Mouse (Mus musculus) G1E (cell line): ENCODE measurements around the gene Trappc6a. TPM values are rescaled to one million over a fixed set of nuclear protein-coding genes. Genes with fewer than 3 reads are reported as not detected.

Experiments
- ATAC-seq: 2 replicates; pipeline ENCODE4 v1.8.0; 2016; ENCODE audit warnings: mild to moderate bottlenecking; ENCODE audit not compliant: insufficient number of reproducible peaks, poor library complexity, low FRiP score, severe bottlenecking; ENCODE audit errors: extremely low read depth
- DNase-seq: peaks from one replicate; pipeline ENCODE4 v3.0.0; 2012; ENCODE audit warnings: low spot score
- H3K27me3 ChIP-seq: 2 replicates; pipeline ENCODE4 v1.6.1; 2012; ENCODE audit warnings: mild to moderate bottlenecking, low read length, inconsistent platforms; ENCODE audit not compliant: insufficient read depth
- H3K36me3 ChIP-seq: replicated peaks from 2 replicates; pipeline ENCODE3; 2012; ENCODE audit warnings: mild to moderate bottlenecking, inconsistent platforms
- H3K4me1 ChIP-seq: 2 replicates; pipeline ENCODE4 v1.6.1; 2012; ENCODE audit warnings: low read depth, low read length, inconsistent platforms, mixed read lengths; ENCODE audit not compliant: insufficient read depth
- H3K4me3 ChIP-seq: 2 replicates; pipeline ENCODE4 v1.5.1; 2012; ENCODE audit warnings: low read depth, mild to moderate bottlenecking, inconsistent platforms, low read length, moderate library complexity, mixed read lengths
- H3K9me3 ChIP-seq: replicated peaks from 2 replicates; pipeline ENCODE4 v1.6.1; 2012; ENCODE audit warnings: inconsistent platforms
- CTCF ChIP-seq: IDR thresholded peaks from 2 replicates; pipeline ENCODE4 v1.5.1; 2012; ENCODE audit warnings: low read depth, low read length, inconsistent platforms, mixed read lengths
- GATA1 ChIP-seq: IDR thresholded peaks from 2 replicates; pipeline ENCODE4 v1.6.1; 2012; ENCODE audit warnings: borderline replicate concordance, low read length, inconsistent platforms, mixed read lengths
- GATA2 ChIP-seq: IDR thresholded peaks from 2 replicates; pipeline ENCODE4 v1.6.1; 2012; ENCODE audit warnings: low read depth, low read length, inconsistent platforms, borderline replicate concordance
- POLR2AphosphoS5 ChIP-seq: IDR thresholded peaks from 2 replicates; pipeline ENCODE4 v1.6.1; 2012; ENCODE audit warnings: low read depth, low read length, inconsistent platforms; ENCODE audit not compliant: insufficient replicate concordance
- TAL1 ChIP-seq: conservative IDR thresholded peaks from 2 replicates; pipeline ENCODE4 v1.6.1; 2012; ENCODE audit warnings: low read depth, low read length, inconsistent platforms, mixed read lengths
- polyA plus RNA-seq: library from polyadenylated mRNA; stranded (reverse); fragments of >175 nt; gene quantifications from 2 replicates; pipeline ENCODE4 v1.2.3, GENCODE M21; 2012
- total RNA-seq, 2 experiments: library from RNA; stranded (forward) in 1 of 2; stranded (reverse) in 1 of 2; fragments of 200-1000 nt in 1 of 2; fragments of >200 nt in 1 of 2; fragmentation: Nextera tagmentation in 1 of 2; gene quantifications; 2 replicates each; pipeline ENCODE4 v1.2.3; 2014 to 2017

Gene Trappc6a
- total and polyA plus RNA-seq, 3 experiments, result 92.8 to 537 (median 141) TPM

- ATAC-seq, result no peak
- peaks cover 9% of the 10 kb centered on the region for H3K4me1 ChIP-seq
Measured at GRCm38 (mm10) chr7:19498326-19498725, 9.9 kb upstream of the Trappc6a start.

DNA sequence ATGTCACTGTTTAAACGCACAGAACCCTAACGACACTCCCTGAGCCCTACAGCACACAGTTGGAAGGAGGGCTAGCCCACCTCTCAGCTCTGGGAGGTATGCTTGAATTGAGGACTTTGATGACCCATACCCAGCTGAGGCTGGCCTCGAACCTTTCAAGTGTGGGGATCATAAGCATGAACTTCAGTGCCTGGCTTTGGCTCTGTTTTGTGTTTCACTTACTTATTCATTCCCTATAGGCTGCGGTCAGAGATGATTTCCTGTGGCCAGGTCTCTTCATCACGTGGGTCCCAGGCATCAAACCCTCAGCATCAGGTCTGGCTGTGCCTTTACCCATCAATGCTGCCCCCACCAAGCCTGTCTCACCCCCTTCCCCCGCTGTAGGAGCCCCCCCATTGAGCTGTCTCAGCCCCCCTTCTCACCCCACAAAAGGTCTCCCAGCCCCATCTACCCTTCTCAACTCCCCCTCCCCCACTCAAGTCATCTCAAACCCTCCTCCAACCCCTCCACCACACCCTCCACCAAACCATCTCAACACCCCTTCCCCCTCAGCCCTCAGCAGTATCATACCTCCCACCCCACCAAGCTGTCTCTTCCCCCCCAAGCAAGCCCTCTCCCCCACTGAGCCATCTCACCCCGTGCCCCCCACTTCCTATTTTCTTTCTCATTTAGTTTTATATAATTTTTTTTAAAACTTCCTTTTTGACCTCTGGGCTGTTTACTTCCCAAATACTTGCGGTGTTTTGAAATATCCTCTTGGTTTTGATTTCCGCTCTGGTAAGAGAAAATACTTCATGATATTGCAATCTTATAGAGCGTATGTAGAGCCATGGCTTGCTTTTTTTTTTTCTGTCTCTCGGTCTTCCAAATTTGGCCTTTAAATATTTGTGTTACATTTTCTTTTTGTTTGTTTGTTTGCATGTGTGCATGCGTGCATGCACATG, 7.5 kb upstream of the Trappc6a start:
- H3K4me1 ChIP-seq, result peaks cover 24% of the 10 kb centered on the region
- no peak for TF ChIP-seq TAL1
- no peak for TF ChIP-seq POLR2AphosphoS5
- no peak for TF ChIP-seq CTCF
- TF ChIP-seq GATA2, result no peak
- no peak for TF ChIP-seq GATA1
- ATAC-seq, result no peak

More at GRCm38 (mm10) chr7:19498326-19498725, 9.9 kb upstream of the Trappc6a start:
- DNase-seq, result no peak
- Histone ChIP-seq H3K4me3 (no peak overlapping the region), H3K36me3 (no peaks in the 10 kb centered on the region), H3K27me3 (peaks cover 41% of the 10 kb centered on the region), H3K9me3 (no peaks in the 10 kb centered on the region)
- TF ChIP-seq TAL1 (no peak), CTCF (no peak), GATA2 (no peak), POLR2AphosphoS5 (no peak), GATA1 (no peak)

GRCm38 (mm10) chr7:19501658-19502057, 6.5 kb upstream of the Trappc6a start:
- ATAC-seq (no peak), DNase-seq (no peak)
- TF ChIP-seq POLR2AphosphoS5, result no peak
- TF ChIP-seq TAL1, result no peak
- TF ChIP-seq GATA1, result no peak
- TF ChIP-seq GATA2, result no peak
- TF ChIP-seq CTCF, result no peak
- H3K36me3 ChIP-seq, result peaks cover 20% of the 10 kb centered on the region
- peaks cover 16% of the 10 kb centered on the region for H3K27me3 ChIP-seq
- no peaks in the 10 kb centered on the region for H3K9me3 ChIP-seq
- H3K4me3 ChIP-seq, result no peak overlapping the region
- H3K4me1 ChIP-seq, result peaks cover 30% of the 10 kb centered on the region

More for the DNA sequence above, 7.5 kb upstream of the Trappc6a start:
- peaks cover 17% of the 10 kb centered on the region for H3K36me3 ChIP-seq
- H3K9me3 ChIP-seq, result no peaks in the 10 kb centered on the region
- DNase-seq, result no peak
- H3K4me3 ChIP-seq, result no peak overlapping the region
- H3K27me3 ChIP-seq, result peaks cover 25% of the 10 kb centered on the region

DNA sequence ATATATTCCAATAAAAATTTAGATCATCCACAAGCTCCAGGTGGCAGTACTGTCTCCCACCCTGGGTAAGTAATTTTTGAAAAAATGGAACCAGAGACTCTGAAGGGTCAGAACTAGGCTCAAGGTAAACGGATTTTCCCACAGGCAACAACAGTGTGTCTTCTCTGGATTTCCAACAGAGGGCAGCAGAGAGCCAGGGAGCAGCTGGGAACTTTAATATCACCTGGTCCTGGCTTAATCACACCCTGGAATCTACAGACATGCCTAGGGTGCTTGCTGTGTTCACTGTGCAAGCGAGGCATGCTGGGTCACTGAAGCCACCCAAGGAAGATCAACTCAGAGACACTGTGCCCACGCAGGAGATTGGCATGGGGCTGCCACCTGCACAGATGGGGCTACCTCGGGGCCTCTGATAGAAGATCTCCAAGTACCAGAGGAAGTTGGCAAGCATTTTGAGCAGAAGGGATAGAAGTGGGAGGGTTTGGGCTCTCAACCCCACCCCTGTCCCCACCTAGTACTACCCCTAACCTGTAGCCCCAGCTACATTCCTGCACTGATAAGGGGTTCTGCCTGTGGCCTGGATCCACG, 4.6 kb upstream of the Trappc6a start:
- no peak overlapping the region for H3K4me3 ChIP-seq
- ATAC-seq, result no peak

GRCm38 (mm10) chr7:19506326-19506725, 1.9 kb upstream of the Trappc6a start:
- H3K27me3 ChIP-seq, result no peaks in the 10 kb centered on the region
- no peak for TF ChIP-seq GATA2
- no peak for TF ChIP-seq GATA1
- TF ChIP-seq CTCF, result peak; percentile 17; the same call in 1 of the 2 replicates
- TF ChIP-seq POLR2AphosphoS5, result no peak
- TF ChIP-seq TAL1, result no peak
- peaks cover 41% of the 10 kb centered on the region for H3K4me1 ChIP-seq
- no peak for ATAC-seq
- peak overlapping the region; percentile 92; the same call in 1 of the 2 replicates for H3K4me3 ChIP-seq
- no peaks in the 10 kb centered on the region for H3K9me3 ChIP-seq
- peak; percentile 63 for DNase-seq
- peaks cover 33% of the 10 kb centered on the region for H3K36me3 ChIP-seq

More for the DNA sequence above, 4.6 kb upstream of the Trappc6a start:
- H3K36me3 ChIP-seq, result peaks cover 20% of the 10 kb centered on the region
- peaks cover 40% of the 10 kb centered on the region for H3K4me1 ChIP-seq
- TF ChIP-seq POLR2AphosphoS5 (no peak), CTCF (peak; percentile 84), GATA1 (no peak), GATA2 (no peak), TAL1 (no peak)
- DNase-seq, result peak; percentile 21
- H3K9me3 ChIP-seq, result no peaks in the 10 kb centered on the region
- peaks cover 5% of the 10 kb centered on the region; the same call in 1 of the 2 replicates for H3K27me3 ChIP-seq
